Mouse (Mus musculus): ENCODE measurements around the gene Wdr25. TPM values are rescaled to one million over a fixed set of nuclear protein-coding genes. Genes with fewer than 3 reads are reported as not detected.
"Not testable (repeated sequence)": the region's sequence is repeated elsewhere in the genome, so short reads cannot be mapped to it uniquely, and the experiment has no call there.

The Wdr25 gene
- total RNA-seq (2021) = 1 to 10 TPM; 3.8 to 4.3 TPM

GRCm38 (mm10) chr12:108892989-108893714, at the start of gene Wdr25:
Gene Wdr25 (plus strand): TSS chr12:108893631.
- intact Hi-C loops (cut with DNase I) = loop anchor here (2.0 to 5.0 kb wide), 3 partner anchors 56 to 101 kb away; partner anchors contain the start of genes Slc25a47 and Yy1
- peak; percentile 4 to 24 for DNase-seq

GRCm38 (mm10) chr12:108848033-108848432, 45.4 kb upstream of the Wdr25 start:
- DNase-seq; intact Hi-C loops (cut with DNase I): not testable (repeated sequence)

GRCm38 (mm10) chr12:108849488-108850022, 43.9 kb upstream of the Wdr25 start:
- intact Hi-C loops (cut with DNase I) = no loop called here
- DNase-seq = no peak

GRCm38 (mm10) chr12:108850129-108850528, 43.3 kb upstream of the Wdr25 start:
- intact Hi-C loops (cut with DNase I) = no loop called here
- no peak for DNase-seq

- no peak for DNase-seq
- intact Hi-C loops (cut with DNase I) = no loop called here
Observed at GRCm38 (mm10) chr12:108850886-108851285, 42.5 kb upstream of the Wdr25 start.

GRCm38 (mm10) chr12:108852822-108853221, 40.6 kb upstream of the Wdr25 start:
- DNase-seq = no peak
- intact Hi-C loops (cut with DNase I) = no loop called here

- no peak for DNase-seq
- intact Hi-C loops (cut with DNase I) = no loop called here
Observed at GRCm38 (mm10) chr12:108855081-108855480, 38.4 kb upstream of the Wdr25 start.

- no peak for DNase-seq
- intact Hi-C loops (cut with DNase I) = no loop called here
Observed at GRCm38 (mm10) chr12:108856186-108856585, 37.2 kb upstream of the Wdr25 start.

GRCm38 (mm10) chr12:108857109-108857508, 36.3 kb upstream of the Wdr25 start:
- DNase-seq = no peak
- intact Hi-C loops (cut with DNase I) = no loop called here

- no peak for DNase-seq
Observed at GRCm38 (mm10) chr12:108857589-108858184, 35.7 kb upstream of the Wdr25 start.

GRCm38 (mm10) chr12:108858486-108858885, 34.9 kb upstream of the Wdr25 start:
- no peak for DNase-seq
- intact Hi-C loops (cut with DNase I) = no loop called here

More at GRCm38 (mm10) chr12:108857589-108858184, 35.7 kb upstream of the Wdr25 start:
- intact Hi-C loops (cut with DNase I) = no loop called here

GRCm38 (mm10) chr12:108865007-108865494, 28.4 kb upstream of the Wdr25 start:
- DNase-seq = no peak
- intact Hi-C loops (cut with DNase I) = no loop called here

- intact Hi-C loops (cut with DNase I) = no loop called here
- no peak for DNase-seq
Observed at GRCm38 (mm10) chr12:108869575-108869974, 23.9 kb upstream of the Wdr25 start.

- intact Hi-C loops (cut with DNase I) = no loop called here
Observed at GRCm38 (mm10) chr12:108873122-108873521, 20.3 kb upstream of the Wdr25 start.

GRCm38 (mm10) chr12:108879138-108879537, 14.3 kb upstream of the Wdr25 start:
- DNase-seq = no peak
- intact Hi-C loops (cut with DNase I) = no loop called here

More at GRCm38 (mm10) chr12:108873122-108873521, 20.3 kb upstream of the Wdr25 start:
- no peak for DNase-seq

GRCm38 (mm10) chr12:108880606-108881005, 12.8 kb upstream of the Wdr25 start:
- no peak for DNase-seq
- intact Hi-C loops (cut with DNase I) = no loop called here

- DNase-seq = no peak
- intact Hi-C loops (cut with DNase I) = no loop called here
Observed at GRCm38 (mm10) chr12:108881192-108881591, 12.2 kb upstream of the Wdr25 start.

- DNase-seq = no peak
- intact Hi-C loops (cut with DNase I) = no loop called here
Observed at GRCm38 (mm10) chr12:108882776-108883175, 10.7 kb upstream of the Wdr25 start.

GRCm38 (mm10) chr12:108885906-108886305, 7.5 kb upstream of the Wdr25 start:
- intact Hi-C loops (cut with DNase I) = no loop called here
- no peak for DNase-seq

- no peak for DNase-seq
- intact Hi-C loops (cut with DNase I) = no loop called here
Observed at GRCm38 (mm10) chr12:108887077-108887476, 6.4 kb upstream of the Wdr25 start.

- intact Hi-C loops (cut with DNase I) = no loop called here
- no peak for DNase-seq
Observed at GRCm38 (mm10) chr12:108888632-108889031, 4.8 kb upstream of the Wdr25 start.

All from heart, postnatal 36 days (tissue).